In genomic region chr4:53226376-53226775, GRCm38 (mm10) we compare ENCODE assay signal across 22 mouse cellular contexts.
"Had no signal": no experiment of that assay in that cellular context is flagged by ENCODE, and none has a peak within 500 bp of the region (broad histone marks: within the 10 kb centered on the region; RNA-seq: fewer than 3 reads in every experiment).

No protein-coding gene starts in this region.

- H3K9ac ChIP-seq: hindbrain, embryonic 12.5 days; hindbrain, embryonic 14.5 days; intestine, embryonic 15.5 days; limb, embryonic 12.5 days had no signal

- H3K27me3 ChIP-seq: hindbrain, embryonic 12.5 days; intestine, embryonic 15.5 days; limb, embryonic 12.5 days had no signal

- H3K4me2 ChIP-seq: heart, embryonic 11.5 days; hindbrain, embryonic 12.5 days; hindbrain, embryonic 14.5 days; intestine, embryonic 15.5 days; limb, embryonic 12.5 days had no signal

- H3K27ac ChIP-seq: gastrocnemius, adult 2 months; heart, adult 2 months; hindbrain, embryonic 10.5 days; hindbrain, embryonic 12.5 days; hindbrain, embryonic 14.5 days; intestine, embryonic 15.5 days; layer of hippocampus, adult 2 months; left cerebral cortex, adult 2 months; limb, embryonic 10.5 days; limb, embryonic 12.5 days had no signal

- H3K36me3 ChIP-seq: hindbrain, embryonic 10.5 days; hindbrain, embryonic 12.5 days; intestine, embryonic 15.5 days; limb, embryonic 10.5 days; limb, embryonic 12.5 days had no signal

- DNase-seq: gastrocnemius, adult 2 months; gastrocnemius, postnatal 10 days; gastrocnemius, postnatal 25 days; heart, adult 2 months; heart, postnatal 10 days; heart, postnatal 4 days; kidney, adult 18-20 months; kidney, adult 8-10 months; kidney, postnatal 10 days; liver had no signal

- H3K9me3 ChIP-seq: hindbrain, embryonic 10.5 days; hindbrain, embryonic 12.5 days; intestine, embryonic 15.5 days; limb, embryonic 10.5 days; limb, embryonic 12.5 days had no signal

- H3K4me1 ChIP-seq: intestine, embryonic 15.5 days had no signal

- ATAC-seq: hindbrain, embryonic 16.5 days; inflammation-experienced regulatory T-cells, adult 6 months; intestine, embryonic 15.5 days; intestine, postnatal 0 days had no signal

- H3K4me3 ChIP-seq: gastrocnemius, adult 2 months; heart, adult 2 months; hindbrain, embryonic 10.5 days; hindbrain, embryonic 12.5 days; intestine, embryonic 15.5 days; layer of hippocampus, adult 2 months; left cerebral cortex, adult 2 months; limb, embryonic 10.5 days; limb, embryonic 12.5 days had no signal
